18 mouse cellular contexts compared by ENCODE assay signal in genomic region chr17:46126608-46127007, GRCm38 (mm10). TPM values are rescaled to one million over a fixed set of nuclear protein-coding genes. Genes with fewer than 3 reads are reported as not detected.
DNase-seq lines count a peak whose midpoint lies in the region; TF ChIP-seq lines count a peak whose summit lies in the region.
"Had no signal": no experiment of that assay in that cellular context is flagged by ENCODE, and none has a peak within 500 bp of the region (broad histone marks: within the 10 kb centered on the region; RNA-seq: fewer than 3 reads in every experiment).

No protein-coding gene starts in this region.

- peak overlapping the region; percentile 92 for H3K27ac ChIP-seq in gastrocnemius, adult 2 months
- H3K27ac ChIP-seq: forebrain, embryonic 13.5 days; heart, embryonic 13.5 days; hindbrain, postnatal 0 days; liver, embryonic 13.5 days had no signal

- peak; percentile 15 for DNase-seq in gastrocnemius, adult 2 months
- DNase-seq in gastrocnemius, postnatal 36 days = no peak
- DNase-seq in adrenal gland, postnatal 14 days = peak; percentile 80
- peak; percentile 38 to 60 for DNase-seq in kidney, postnatal 4 days
- peak; percentile 92 for DNase-seq in lung, postnatal 10 days
- DNase-seq in ovary, adult 18-20 months (ENCODE audit: low spot score) = no peak
- DNase-seq in left cerebral cortex, adult 9 months (ENCODE audit: low spot score in 2 of 2) = no peak
- DNase-seq in thymus, postnatal 36 days = no peak
- DNase-seq: cerebellum, postnatal 14 days; heart, postnatal 36 days; layer of hippocampus, postnatal 36 days; liver, embryonic 13.5 days; right cerebral cortex, adult 18-20 months had no signal

- H3K4me3 ChIP-seq in gastrocnemius, adult 2 months = no peak overlapping the region
- H3K4me3 ChIP-seq: forebrain, embryonic 13.5 days; heart, embryonic 13.5 days; liver, embryonic 13.5 days had no signal

- no peak for TF ChIP-seq CTCF in gastrocnemius, adult 2 months (IDR thresholded peaks at IDR 0.05)

- intact Hi-C loops in gastrocnemius, adult 2 months (cut with DNase I) = loop anchor here (10.0 kb wide), 1 partner anchor 312 kb away; no protein-coding TSS in a partner anchor
- intact Hi-C loops in gastrocnemius, postnatal 36 days (cut with DNase I) = no loop called here

RNA-seq across cellular contexts. Expression of gene Mrps18a, which starts 15.8 kb away (rescaled TPM):
- total RNA-seq in gastrocnemius, adult 2 months (2021) = 100 to 1,000 TPM in 1 of 2 experiments, 10 to 100 TPM in 1; 84.2 to 104 TPM
- 10 to 100 TPM; 78.0 to 84.1 TPM for total RNA-seq in gastrocnemius, postnatal 36 days (2021)
- 107 and 111 TPM in 2 replicates for total RNA-seq in adrenal gland, postnatal 14 days (2021)

RNA-seq across cellular contexts. Expression of gene Rsph9, which starts 17.4 kb away (rescaled TPM):
- total RNA-seq in gastrocnemius, adult 2 months (2021) = under 1 TPM; 0.47 to 0.61 TPM
- under 1 TPM; 0.28 to 0.54 TPM for total RNA-seq in gastrocnemius, postnatal 36 days (2021)
- 4.9 and 6.3 TPM in 2 replicates for total RNA-seq in adrenal gland, postnatal 14 days (2021)
- total RNA-seq: granulocyte monocyte progenitor cell, adult 5-6 weeks; megakaryocyte, adult 5-6 weeks had no signal

RNA-seq across cellular contexts. Expression of gene Mad2l1bp, which starts 26.7 kb away (rescaled TPM):
- 10 to 100 TPM; 20.8 to 25.1 TPM for total RNA-seq in gastrocnemius, adult 2 months (2021)
- 10 to 100 TPM; 17.1 to 19.8 TPM for total RNA-seq in gastrocnemius, postnatal 36 days (2021)
- total RNA-seq in adrenal gland, postnatal 14 days (2021) = 10.8 and 13.9 TPM in 2 replicates

RNA-seq across cellular contexts. Expression of gene Gtpbp2, which starts 34.2 kb away (rescaled TPM):
- total RNA-seq in gastrocnemius, adult 2 months (2021) = 10 to 100 TPM; 52.7 to 55.2 TPM
- total RNA-seq in gastrocnemius, postnatal 36 days (2021) = 10 to 100 TPM; 51.3 to 55.1 TPM
- 74.2 and 90.1 TPM in 2 replicates for total RNA-seq in adrenal gland, postnatal 14 days (2021)

Comparison
In these comparisons a context has a peak if more than half of its experiments do, and no peak if none do; other contexts are left out.
1. DNase-seq: peak in gastrocnemius, adult 2 months (single experiment), adrenal gland, postnatal 14 days (single experiment), kidney, postnatal 4 days (2 of 2) and lung, postnatal 10 days (single experiment); none in gastrocnemius, postnatal 36 days (0 of 2), ovary, adult 18-20 months (single experiment), left cerebral cortex, adult 9 months (0 of 2) and thymus, postnatal 36 days (0 of 2).